Mouse (Mus musculus) left cerebral cortex, adult 11 months (tissue): Measurements from ENCODE around the gene Amz1.

Source experiments
- DNase-seq: peaks from one replicate; pipeline ENCODE4 v3.0.0; 2022; ENCODE audit warnings: low spot score

Amz1 gene

DNA sequence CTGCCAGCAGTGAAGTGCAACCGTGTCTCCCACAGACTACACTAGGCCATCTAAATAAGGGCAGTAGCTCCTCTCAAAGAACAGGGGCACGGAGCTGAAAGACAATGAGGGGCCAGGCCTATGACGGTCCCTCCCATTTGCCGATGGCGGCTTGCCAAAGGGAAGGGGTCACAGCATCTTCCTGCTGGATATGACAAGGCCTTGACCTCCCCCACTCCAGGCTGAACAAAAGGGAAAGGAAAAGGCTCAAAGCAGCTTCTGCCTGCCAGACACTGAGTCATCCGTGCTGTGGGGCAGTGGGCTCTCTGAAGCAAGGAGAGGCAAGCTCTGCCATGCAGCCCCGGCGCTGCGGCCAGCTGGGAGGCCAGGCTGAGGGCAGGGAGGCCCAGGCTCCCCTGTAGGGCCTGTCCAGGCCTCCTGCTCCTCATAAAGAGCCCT lies 43.8 kb downstream of the Amz1 start:
- peak; percentile 71 for DNase-seq

DNA sequence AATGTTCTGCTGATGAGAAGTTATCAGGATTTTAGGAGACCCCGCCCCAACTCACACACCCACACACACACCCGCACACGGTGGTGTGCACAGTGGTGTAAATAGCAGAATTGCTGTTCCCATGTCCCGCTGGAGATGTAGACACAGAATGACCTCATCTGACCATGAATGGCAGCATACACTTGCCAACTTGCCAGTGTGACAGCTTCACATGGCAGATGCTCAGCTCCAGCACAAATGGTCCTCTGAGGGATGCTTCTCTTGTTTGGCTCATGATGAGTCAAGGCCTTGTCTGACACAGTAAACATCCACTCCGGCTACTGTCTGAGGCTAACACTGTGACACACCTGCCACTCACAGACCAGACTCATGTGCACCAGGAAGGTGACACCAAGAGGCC lies 44.4 kb downstream of the Amz1 start:
- peak; percentile 69 for DNase-seq

DNA sequence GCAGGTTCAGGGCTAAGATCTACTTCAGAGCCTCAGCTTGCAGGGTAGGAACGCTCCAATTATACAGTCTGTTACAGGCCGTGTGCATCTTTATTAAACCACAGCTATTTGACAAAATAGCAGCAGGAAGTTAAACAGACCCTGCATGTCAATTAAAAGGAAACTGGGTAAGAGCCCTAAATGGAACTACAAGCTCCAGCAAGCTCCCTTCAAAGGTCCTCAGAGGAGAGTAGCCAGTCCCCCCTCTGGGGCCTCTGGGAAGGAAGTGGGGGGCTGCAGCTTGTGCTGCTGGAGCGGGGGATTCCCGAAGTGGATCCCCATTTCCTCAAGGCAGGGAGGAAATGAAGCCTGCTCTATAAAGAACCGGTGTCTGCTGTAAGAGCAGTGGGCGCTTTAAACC lies 47.7 kb downstream of the Amz1 start:
- DNase-seq = no peak

DNA sequence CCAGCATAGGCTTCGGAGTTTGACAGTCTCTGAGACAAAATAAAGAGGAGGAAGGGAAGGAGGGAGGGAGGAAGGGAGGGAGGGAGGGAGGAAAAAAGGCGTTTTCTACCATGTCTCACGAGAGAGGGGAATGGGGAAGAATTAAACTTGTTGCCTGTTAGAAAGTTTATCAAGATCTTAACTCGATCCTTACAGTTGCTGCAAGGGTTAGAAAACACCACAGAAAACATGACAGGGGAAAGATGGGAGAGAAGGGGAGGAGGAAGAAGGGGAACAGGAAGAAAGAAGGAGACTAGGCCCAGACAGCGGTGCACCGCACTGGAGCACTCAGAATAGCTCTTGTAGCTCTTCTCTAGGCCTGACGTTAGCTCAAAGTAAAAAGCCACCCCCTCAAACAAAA lies 48.2 kb downstream of the Amz1 start:
- DNase-seq = no peak

DNA sequence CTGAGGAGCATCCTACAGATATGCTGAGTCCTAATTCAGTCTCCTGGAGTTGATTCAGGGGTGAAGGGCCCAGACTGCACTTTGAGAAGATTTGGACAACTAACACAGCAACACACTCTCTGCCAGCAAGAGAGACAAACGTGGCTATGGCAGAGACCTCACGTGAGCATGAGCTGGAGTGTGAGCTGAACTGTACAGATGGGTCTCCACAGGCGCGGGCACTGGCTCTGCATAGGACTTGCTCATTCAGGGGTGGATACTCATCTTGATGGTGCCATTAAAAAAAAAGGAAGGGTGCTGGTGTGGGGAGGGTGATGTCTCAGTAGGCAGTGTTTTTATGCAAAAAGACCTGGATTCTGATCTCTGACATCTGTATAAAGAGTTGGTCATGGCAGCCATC lies 51.2 kb downstream of the Amz1 start:
- DNase-seq = no peak

DNA sequence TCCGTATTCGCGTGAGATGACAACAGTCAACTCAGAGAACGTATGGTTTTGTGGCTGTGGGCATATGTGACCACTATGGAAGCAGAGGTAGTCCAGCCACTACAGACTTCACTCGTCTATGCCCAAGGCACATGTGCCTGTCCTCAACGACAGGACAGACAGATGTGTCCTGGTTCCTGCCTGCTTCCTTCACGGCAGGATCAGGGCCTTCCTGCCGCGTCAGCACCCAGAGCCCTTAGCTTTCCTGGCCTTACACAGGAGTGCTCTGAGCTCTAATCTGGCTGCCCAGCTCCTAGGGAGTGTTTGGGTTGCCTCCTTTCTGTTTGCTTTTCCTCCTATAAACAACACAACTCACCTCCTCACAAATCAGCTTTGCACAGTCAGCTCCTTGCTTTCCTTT lies 53.0 kb downstream of the Amz1 start:
- no peak for DNase-seq

DNA sequence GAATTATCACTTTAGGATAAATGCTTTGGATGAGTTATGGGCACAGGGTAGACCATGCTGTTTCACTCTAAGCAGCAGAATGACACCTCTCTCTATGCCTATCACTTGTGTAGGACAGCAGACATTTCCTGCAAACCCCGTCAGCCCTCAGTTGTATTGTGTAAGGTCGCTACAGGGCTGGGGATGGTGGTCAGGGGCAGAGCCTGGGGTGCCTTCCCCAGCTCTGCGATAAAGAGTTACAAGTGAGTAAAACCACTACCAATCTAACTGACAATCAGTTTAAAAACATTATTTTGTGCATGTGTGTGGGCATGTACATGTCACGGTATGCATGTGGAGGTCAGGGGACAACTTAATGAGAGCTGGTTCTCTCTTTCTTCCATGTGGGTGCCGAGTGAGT lies 57.2 kb downstream of the Amz1 start:
- no peak for DNase-seq

DNA sequence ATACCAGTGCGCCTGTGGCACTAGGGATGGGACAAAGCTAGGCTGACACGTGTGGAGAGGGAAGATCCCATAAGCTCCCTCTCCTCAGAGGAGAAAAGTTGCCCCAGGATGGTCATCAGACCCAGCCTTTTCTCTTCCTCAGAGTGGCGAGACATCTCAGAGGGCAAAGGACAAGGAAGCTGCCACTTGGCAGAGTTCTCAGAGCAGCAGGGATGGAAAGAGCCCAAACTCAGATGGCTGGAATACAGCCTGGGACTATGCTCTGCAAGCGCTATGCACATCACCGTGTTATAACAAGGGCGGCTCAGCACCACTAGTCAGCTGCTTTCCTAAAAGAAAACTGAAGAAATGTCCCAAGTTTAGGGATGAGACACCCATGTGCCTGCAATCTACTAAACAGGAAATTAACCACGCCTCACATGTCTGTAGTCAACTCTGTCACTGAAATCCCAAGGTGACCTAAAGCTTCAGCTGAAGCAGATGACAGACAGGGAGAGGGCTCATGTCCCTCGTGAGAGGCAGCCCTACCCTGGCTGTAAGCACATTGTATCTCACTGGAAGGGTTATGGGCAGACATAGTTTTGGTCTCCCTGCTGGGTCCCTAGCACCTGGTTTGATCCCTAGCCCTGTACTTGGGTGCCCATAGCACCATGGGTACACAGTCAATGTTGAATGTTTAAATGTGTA lies 58.1 kb downstream of the Amz1 start:
- DNase-seq = no peak

DNA sequence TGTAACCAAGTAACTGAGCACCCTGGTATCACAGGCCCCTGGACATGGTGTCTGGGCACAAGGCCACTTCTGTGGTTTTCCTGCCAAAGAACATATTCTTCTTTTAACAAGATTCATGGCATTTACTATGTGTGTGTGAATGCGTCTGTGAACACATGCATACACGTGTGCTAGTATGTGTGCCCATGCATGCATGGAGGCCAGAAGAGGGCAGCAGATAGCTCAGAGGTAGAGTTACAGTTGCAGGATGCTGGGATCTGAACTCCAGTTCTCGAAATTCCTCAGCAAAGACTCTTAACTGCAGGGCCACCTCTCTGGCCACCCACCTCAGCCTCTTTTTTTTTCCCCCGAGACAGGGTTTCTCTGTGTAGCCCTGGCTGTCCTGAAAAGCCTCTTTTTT lies 59.6 kb downstream of the Amz1 start:
- no peak for DNase-seq

DNA sequence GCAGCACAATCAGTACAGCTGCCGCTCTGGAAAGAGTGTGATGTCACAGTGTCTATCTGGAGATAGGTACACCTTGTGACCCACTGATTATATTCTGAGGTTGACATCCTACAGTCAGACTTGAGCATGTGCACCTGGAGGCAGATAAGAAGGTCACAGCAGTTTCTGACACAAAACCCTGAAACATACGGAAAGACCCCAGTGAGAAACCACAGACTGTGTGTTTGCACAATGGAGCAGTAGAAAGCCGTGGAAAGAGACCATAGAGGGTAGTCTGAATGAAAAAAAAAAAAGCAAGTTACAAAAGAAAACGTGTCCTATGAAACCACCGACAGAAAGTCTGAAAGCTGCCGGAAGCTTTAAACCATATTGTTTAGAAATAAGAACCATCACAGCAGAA lies 60.4 kb downstream of the Amz1 start:
- DNase-seq = no peak

DNA sequence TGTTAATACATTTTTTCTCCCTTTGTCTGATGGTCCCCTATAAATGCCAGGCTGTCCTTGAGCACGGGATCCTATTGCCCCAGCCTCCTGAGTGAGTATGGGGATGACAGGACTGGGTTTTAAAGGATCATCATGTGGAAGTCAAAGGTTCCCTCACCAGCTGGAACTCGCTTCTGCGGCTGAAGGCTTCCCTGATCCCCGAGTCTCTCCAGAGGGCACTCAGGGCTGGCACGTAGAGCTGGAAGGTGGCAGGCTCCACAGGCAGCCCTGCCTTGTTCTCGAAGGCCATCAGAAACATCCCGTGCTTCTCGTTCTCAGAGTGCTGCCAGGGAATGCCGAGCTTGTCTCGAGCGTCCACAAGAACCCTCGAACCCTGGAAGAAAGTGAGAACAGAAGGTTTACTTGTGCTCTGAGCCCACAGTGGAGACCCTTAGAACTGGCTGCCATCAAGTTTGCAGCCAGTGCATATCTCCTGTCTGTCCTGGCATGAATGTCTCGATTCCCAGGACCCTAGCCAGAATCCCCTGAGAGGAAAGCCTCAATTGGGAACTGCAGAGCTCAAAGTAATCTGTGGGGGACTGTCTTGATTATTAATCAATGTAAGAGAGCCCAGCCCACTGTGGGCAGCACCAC lies 61.4 kb downstream of the Amz1 start:
- no peak for DNase-seq

DNA sequence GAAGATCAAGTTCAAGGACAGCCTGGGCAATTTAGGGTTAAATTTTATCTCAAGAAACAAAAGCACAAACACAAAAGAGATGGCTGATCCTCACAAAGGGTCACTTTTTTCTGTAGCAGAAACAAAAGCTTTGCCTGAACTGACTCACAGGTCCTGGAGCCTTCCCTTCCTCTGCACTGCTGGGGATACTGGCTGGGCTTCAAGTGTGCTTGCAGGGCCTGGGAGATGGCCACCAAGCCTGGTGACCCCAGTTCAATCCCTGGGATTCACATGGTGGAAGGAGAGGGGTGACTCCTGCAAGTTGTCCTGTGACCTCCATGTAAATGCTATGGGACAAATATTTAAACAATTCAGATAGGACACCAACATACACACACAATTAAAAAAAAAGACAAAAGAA lies 65.6 kb downstream of the Amz1 start:
- DNase-seq = no peak

DNA sequence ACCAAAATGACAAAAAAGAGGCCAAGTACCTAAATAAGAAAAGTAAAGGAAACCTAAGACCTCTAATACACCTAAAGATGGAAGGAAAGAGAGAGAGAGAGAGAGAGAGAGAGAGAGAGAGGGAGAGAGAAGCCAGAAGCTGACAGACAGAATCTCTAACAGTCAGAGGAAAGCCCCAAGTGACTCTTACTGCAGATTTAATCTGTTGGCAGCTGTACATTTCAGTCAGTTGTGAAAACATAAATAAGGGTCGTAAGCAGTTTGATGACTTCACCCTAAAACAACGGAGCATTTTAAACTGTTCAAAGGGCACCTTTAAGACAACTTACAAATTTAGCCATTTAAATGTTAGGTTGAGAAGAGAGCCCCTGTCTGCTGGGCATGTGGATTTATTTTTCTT lies 66.5 kb downstream of the Amz1 start:
- DNase-seq = no peak

DNA sequence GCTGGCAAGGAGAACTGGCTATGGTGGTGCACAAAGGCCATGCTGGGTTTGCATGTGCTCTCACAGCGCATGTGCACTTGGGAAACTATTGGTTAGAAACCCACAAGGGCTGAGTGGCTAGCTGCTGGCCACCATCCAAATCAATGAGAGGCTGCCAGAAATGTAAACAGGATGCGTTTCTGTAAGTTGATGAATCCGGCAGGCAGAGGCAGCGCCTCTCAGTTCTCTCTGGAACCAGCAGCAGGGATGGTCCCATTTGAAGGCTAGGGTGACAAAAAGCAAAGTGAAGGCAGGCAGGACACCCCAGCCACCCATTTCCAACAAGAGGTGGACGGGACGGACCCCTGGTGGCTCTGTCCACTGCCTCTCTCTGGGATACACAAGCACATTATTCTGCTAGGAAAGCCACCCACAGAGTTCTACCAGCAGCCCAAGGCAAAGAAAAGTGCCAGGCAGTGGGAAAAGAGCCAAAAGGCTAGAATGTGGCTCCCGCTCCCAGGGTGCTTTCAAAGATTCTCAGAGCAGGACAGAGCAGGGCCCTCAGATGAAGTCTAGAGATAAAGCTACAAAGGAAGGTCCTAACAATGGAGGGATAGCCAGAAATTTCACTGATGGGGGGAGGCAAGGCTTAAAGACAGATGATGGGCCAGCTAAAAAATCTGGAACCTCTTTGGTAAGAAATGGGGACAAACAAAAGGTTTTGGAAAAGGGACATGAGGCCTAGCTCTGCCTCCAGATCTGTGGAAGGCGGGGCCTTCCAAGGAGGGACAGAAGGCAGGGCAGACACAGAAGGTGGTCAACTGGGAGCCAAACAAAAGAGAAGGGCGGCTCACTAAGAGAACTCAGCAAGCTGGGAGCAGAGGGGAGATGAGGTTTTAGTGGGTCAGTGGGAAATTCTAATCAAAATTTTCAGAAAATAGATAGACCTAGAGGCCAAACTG lies 67.3 kb downstream of the Amz1 start:
- DNase-seq = peak; percentile 45

DNA sequence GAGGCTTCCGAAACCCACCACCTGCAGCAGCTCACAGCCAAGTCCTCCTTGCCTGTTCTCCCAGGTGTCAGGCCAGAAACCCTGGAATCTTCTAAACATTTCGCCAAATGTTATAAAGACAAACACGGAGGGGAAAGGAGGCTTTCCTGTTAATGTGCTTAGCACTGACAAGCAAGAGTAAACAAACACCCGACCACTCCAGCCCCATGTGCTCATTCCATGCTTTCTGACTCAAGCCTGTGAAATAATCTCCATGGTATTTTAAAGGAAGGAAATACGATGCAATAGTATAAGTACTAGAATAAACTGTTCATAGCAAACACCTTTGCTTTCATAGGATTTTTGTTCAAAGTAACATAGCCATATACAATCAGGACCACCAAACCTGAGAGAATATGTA lies 68.3 kb downstream of the Amz1 start:
- DNase-seq = no peak

DNA sequence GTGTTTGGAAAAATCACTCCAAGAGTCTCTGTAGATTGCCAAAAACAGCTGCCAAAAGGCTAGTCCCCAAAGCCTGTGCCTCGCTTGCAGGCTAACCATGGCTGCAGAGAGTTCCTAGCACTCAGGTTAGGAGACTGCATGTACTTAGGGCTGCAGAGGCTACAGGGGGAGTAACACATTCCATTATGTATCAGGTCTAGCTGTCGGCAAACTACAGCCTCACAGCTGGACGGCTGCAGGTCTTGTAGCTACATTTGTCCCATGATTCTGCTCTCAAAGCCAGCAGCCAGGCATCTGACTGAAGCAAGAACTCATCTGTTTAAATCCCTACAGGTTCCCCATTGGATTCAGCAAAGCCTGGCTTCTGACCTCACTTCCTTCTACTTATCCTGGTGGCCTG lies 70.8 kb downstream of the Amz1 start:
- DNase-seq = no peak

DNA sequence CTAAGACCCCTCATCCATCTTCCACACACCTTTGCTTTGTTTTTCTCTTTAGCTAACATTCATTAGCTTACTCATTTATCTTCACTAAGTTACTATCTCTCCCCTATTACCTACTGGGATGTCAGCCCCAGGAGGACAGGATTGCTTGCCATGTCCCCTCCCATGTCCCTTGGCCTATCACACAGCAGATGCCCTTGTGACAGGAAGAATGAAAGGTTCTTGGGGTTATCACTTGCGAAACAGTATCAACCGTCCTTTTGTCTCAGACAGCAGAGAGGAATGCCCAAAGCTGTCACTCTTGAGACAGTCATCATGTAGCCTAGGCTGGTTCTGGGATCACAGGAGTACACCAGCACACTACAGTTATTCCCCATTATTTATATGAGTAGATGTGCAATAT lies 71.2 kb downstream of the Amz1 start:
- no peak for DNase-seq

DNA sequence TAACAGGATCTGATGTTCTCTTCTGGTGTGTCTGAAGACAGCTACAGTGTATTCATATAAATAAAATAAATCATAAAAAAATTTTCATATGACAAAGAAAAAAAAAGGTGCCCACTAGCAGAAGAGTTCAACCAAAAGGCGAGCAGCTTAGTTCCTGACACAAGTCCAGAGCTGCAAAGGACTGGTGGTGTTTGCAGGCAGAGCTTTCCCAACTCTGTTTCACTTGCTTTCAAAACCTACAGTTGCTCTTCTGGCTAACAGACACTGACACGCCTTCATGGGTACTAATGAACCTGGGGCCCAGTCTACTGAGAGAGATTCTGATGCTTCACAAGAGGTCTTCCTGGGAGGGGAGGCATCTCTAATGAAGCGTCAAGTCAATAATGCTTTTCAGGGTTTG lies 72.1 kb downstream of the Amz1 start:
- no peak for DNase-seq

DNA sequence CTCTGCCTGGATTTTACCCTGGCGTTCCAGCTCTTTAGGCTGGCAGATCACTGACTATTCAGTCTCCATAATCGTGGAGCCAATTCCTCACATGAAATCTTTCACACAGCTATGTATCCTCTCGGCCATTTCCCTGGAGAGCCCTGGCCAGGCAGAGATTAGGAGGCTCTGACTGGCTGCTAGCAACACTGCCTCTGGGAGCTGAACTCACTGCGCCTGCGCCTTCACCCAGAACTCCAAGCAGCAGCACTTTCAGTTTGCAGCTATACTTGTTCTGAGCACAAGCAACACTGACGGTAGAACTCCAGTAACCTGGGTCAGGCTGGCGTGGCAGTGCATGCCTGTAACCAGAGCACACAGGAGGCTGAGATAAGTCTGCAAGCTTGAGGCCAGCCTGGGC lies 74.2 kb downstream of the Amz1 start:
- no peak for DNase-seq

DNA sequence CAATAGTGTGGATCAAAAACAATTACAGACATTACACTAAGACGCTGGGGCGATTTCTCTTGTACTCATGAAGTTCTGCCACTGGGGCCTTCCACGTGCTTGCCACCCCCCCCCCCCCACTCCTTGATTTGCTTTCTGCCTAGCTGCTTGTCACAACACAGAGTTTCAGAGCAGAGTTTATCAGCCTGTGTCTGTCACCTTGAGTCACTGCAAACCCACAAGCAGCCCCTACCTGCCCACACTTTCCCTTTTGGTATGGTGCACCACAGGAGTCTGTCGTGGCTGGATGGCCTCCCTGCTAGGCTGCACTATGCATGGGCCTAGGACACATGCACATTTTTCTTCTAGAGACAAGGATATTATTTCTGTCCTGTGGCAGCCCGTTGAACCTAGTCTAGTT lies 74.8 kb downstream of the Amz1 start:
- DNase-seq = no peak

DNA sequence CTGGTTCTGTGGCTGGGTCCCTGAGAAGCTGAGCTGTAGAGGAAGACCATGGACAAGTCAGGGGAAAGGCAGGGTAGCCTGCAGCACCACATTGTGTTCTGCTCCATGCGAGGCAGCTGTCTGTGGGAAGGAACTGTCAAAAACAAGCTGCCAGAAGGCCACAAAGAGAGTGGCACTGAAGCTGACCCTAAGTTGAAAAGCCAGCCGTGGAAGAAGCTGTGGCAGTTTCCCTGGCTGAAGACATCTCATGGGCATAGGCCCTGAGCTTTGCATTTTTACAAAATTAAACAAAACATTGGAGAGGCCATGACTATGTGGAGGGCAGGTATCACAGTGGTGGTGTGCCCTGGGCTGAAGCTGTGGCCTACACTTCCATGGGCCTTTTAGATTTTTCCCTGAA lies 75.3 kb downstream of the Amz1 start:
- DNase-seq = no peak

DNA sequence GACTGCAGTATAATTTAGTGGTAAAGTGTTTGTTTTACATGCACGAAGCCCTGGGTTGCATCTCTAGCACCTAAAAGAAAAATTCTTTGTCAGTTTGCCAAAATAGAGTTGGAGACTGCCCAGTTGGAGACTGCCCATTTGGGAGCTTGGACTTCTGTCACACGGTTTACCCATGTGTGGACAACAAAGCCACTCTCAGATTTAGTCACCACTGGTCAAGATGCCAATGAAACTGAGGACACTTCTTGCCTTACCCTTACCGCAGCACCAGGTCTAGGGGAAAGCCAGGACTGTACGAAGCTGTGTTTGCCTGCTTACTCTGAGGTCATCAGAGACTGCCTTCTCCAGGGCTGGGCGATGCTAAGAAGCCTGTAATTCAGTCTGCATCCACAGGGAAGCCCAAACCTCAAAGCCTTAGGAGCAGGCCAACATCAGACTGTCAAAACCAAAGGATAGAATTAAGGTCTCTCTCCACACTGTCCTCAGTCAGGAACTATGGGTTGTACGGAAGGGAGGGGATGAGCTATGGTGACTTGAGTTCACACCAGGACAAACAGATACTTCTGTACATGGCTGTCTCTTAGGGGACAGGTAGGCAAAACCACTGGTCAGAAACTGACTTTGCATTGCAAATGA lies 76.5 kb downstream of the Amz1 start:
- DNase-seq = no peak

DNA sequence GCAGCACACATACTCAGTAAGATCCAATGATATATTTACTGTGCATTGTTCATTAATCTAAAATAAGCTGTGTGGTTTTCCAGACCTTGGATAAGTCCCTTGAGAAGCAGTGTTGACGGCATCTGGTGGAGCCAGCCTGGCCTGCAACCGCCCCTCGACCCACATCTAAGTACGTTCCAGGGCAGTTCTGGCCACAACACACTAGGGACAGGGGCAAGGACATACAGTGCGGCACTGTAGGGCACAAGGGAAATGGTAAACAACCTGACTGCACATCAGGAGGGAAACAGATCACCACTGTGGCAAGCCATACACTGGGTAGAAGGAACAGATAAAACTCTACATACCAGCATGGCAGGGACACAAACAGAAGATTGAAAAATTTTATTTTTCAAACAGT lies 77.9 kb downstream of the Amz1 start:
- DNase-seq = no peak
